Mouse (Mus musculus) midbrain, embryonic 12.5 days (tissue): ENCODE data around the gene Lpar4. TPM values are rescaled to one million over a fixed set of nuclear protein-coding genes. Genes with fewer than 3 reads are reported as not detected.

Source experiments
- ATAC-seq: fragments of 200-750 bp; cut with Nextera tagmentation; 2 replicates; pipeline ENCODE4 v1.8.0; 2017; ENCODE audit warnings: low read depth, moderate TSS enrichment, moderate library complexity; ENCODE audit not compliant: low FRiP score
- H3K27ac ChIP-seq: fragments of 300-500 bp; sonication (generic); replicated peaks from 2 replicates; pipeline ENCODE4 v1.5.1; 2016; ENCODE audit warnings: mild to moderate bottlenecking
- H3K27me3 ChIP-seq: fragments of 300-500 bp; sonication (generic); 2 replicates; pipeline ENCODE4 v1.6.1; 2016; ENCODE audit warnings: mild to moderate bottlenecking
- H3K36me3 ChIP-seq: fragments of 300-500 bp; sonication (generic); 2 replicates; pipeline ENCODE4 v1.6.1; 2016
- H3K4me1 ChIP-seq: fragments of 300-500 bp; sonication (generic); 2 replicates; pipeline ENCODE4 v1.6.1; 2016
- H3K4me2 ChIP-seq: fragments of 300-500 bp; sonication (generic); replicated peaks from 2 replicates; pipeline ENCODE4 v1.6.1; 2016; ENCODE audit warnings: mild to moderate bottlenecking, moderate library complexity
- H3K4me3 ChIP-seq: fragments of 300-500 bp; sonication (generic); 2 replicates; pipeline ENCODE4 v1.5.1; 2016; ENCODE audit warnings: mild to moderate bottlenecking
- H3K9ac ChIP-seq: fragments of 300-500 bp; sonication (generic); replicated peaks from 2 replicates; pipeline ENCODE4 v1.6.1; 2016; ENCODE audit warnings: mild to moderate bottlenecking, moderate library complexity
- H3K9me3 ChIP-seq: fragments of 300-500 bp; sonication (generic); 2 replicates; pipeline ENCODE4 v1.6.1; 2016; ENCODE audit warnings: mild to moderate bottlenecking
- WGBS: fragments of 180-500 bp; shearing (Covaris S2); methylation state at CpG from one replicate; pipeline ENCODE4 v1.1.7; 2016; 5-methylcytosine and 5-hydroxymethylcytosine counted together
- polyA plus RNA-seq: library from polyadenylated mRNA; unstranded; fragments of >200 nt; fragmentation: Nextera tagmentation; extraction: Ambion mirVana; gene quantifications from 2 replicates; pipeline ENCODE4 v1.2.1, GENCODE M21; 2016

Lpar4 gene
- polyA plus RNA-seq, 1 experiment from 2014 or later, result 15.0 TPM

GRCm38 (mm10) chrX:106964326-106964725 is 43.9 kb downstream of the Lpar4 start:
- no peak overlapping the region for H3K4me3 ChIP-seq
- no peaks in the 10 kb centered on the region for H3K27me3 ChIP-seq
- H3K9ac ChIP-seq, result no peak overlapping the region
- ATAC-seq, result no peak
- H3K4me2 ChIP-seq, result no peak overlapping the region
- no peaks in the 10 kb centered on the region for H3K4me1 ChIP-seq
- H3K9me3 ChIP-seq, result no peaks in the 10 kb centered on the region
- H3K36me3 ChIP-seq, result no peaks in the 10 kb centered on the region
- WGBS, result 42% methylated on average over 2 of the region's 2 CpGs
- no peak overlapping the region for H3K27ac ChIP-seq

Other genes with a start within 250 kb of the Lpar4 start
- 4.0 and 11.6 TPM in 2 replicates for gene Rtl3, start 80.0 kb upstream of the Lpar4 start, polyA plus RNA-seq
- not detected in 2 replicates for gene P2ry10, start 167.9 kb downstream of the Lpar4 start, polyA plus RNA-seq
- gene P2ry10b, start 228.3 kb downstream of the Lpar4 start, polyA plus RNA-seq, result 0.42 and 0.47 TPM in 2 replicates